Mouse (Mus musculus): ENCODE data around the gene Slc4a2. TPM values are rescaled to one million over a fixed set of nuclear protein-coding genes. Genes with fewer than 3 reads are reported as not detected.
A peak's percentile ranks its signal among the peaks of the same experiment; 100 is the strongest.

Gene Slc4a2
- polyA plus RNA-seq (2015; fragmentation: Nextera tagmentation; extraction: Ambion mirVana), result 28.9 and 35.0 TPM in 2 replicates

- 1% methylated on average over 46 of the region's 46 CpGs for WGBS
- Histone ChIP-seq H3K4me2 (replicated peaks; ENCODE audit: low read depth, low read length) (peak within 1 kb of the TSS; percentile 81), H3K4me1 (ENCODE audit: insufficient read depth, low read depth, low read length) (peaks cover 31% of the 10 kb centered on the region), H3K36me3 (ENCODE audit: insufficient read depth, low read length) (0 out of 2 replicates have a peak, but pooled peaks cover 7% of the 10 kb centered on the region), H3K9me3 (ENCODE audit: low read length) (no peaks in the 10 kb centered on the region), H3K4me3 (ENCODE audit: low read depth, low read length) (peak within 1 kb of the TSS; percentile 74), H3K9ac (replicated peaks; ENCODE audit: low read depth) (peak within 1 kb of the TSS; percentile 77), H3K27me3 (replicated peaks; ENCODE audit: insufficient read depth, low read length) (no peaks in the 10 kb centered on the region), H3K27ac (ENCODE audit: low read length) (peak within 1 kb of the TSS; percentile 99)
- TF ChIP-seq EP300 (IDR thresholded peaks at IDR 0.05) (peak; percentile 83), CTCF (IDR thresholded peaks at IDR 0.05) (no peak; the same call in 1 of the 2 replicates)
- DNase-seq (ENCODE audit: low spot score), result peak; percentile 100
- ATAC-seq, result peak; percentile 94
Measured at GRCm38 (mm10) chr5:24423129-24424003, at the start of gene Slc4a2, which contains the start of gene Cdk5. Gene Slc4a2 (plus strand): TSS chr5:24423837. Gene Cdk5 (minus strand): TSS chr5:24423530.

GRCm38 (mm10) chr5:24374216-24374615 lies 49.4 kb upstream of the Slc4a2 start:
- ATAC-seq (no peak), DNase-seq (ENCODE audit: low spot score) (peak; percentile 39)
- Histone ChIP-seq H3K9ac (replicated peaks; ENCODE audit: low read depth) (no peak overlapping the region), H3K27ac (ENCODE audit: low read length) (no peak overlapping the region), H3K4me2 (replicated peaks; ENCODE audit: low read depth, low read length) (no peak overlapping the region), H3K4me1 (ENCODE audit: insufficient read depth, low read depth, low read length) (no peaks in the 10 kb centered on the region), H3K27me3 (replicated peaks; ENCODE audit: insufficient read depth, low read length) (no peaks in the 10 kb centered on the region), H3K36me3 (ENCODE audit: insufficient read depth, low read length) (no peaks in the 10 kb centered on the region), H3K9me3 (ENCODE audit: low read length) (no peaks in the 10 kb centered on the region), H3K4me3 (ENCODE audit: low read depth, low read length) (no peak overlapping the region)
- 33% methylated on average over 6 of the region's 6 CpGs for WGBS
- TF ChIP-seq EP300 (IDR thresholded peaks at IDR 0.05), result no peak
- no peak for TF ChIP-seq CTCF (IDR thresholded peaks at IDR 0.05)

GRCm38 (mm10) chr5:24374666-24375328 lies 48.8 kb upstream of the Slc4a2 start:
- no peak overlapping the region for H3K27ac ChIP-seq (ENCODE audit: low read length)

GRCm38 (mm10) chr5:24378700-24379099 lies 44.9 kb upstream of the Slc4a2 start:
- WGBS, result 68% methylated on average over 2 of the region's 2 CpGs
- H3K9me3 ChIP-seq (ENCODE audit: low read length), result no peaks in the 10 kb centered on the region
- H3K4me3 ChIP-seq (ENCODE audit: low read depth, low read length), result no peak overlapping the region
- no peak overlapping the region for H3K27ac ChIP-seq (ENCODE audit: low read length)
- no peak overlapping the region for H3K9ac ChIP-seq (replicated peaks; ENCODE audit: low read depth)
- no peaks in the 10 kb centered on the region for H3K36me3 ChIP-seq (ENCODE audit: insufficient read depth, low read length)
- DNase-seq (ENCODE audit: low spot score) (no peak), ATAC-seq (no peak)
- TF ChIP-seq EP300 (IDR thresholded peaks at IDR 0.05) (no peak), CTCF (IDR thresholded peaks at IDR 0.05) (no peak)
- H3K27me3 ChIP-seq (replicated peaks; ENCODE audit: insufficient read depth, low read length), result no peaks in the 10 kb centered on the region
- H3K4me1 ChIP-seq (ENCODE audit: insufficient read depth, low read depth, low read length), result peaks cover 9% of the 10 kb centered on the region
- H3K4me2 ChIP-seq (replicated peaks; ENCODE audit: low read depth, low read length), result no peak overlapping the region

More at GRCm38 (mm10) chr5:24374666-24375328, 48.8 kb upstream of the Slc4a2 start:
- Histone ChIP-seq H3K4me1 (ENCODE audit: insufficient read depth, low read depth, low read length) (no peaks in the 10 kb centered on the region), H3K4me2 (replicated peaks; ENCODE audit: low read depth, low read length) (no peak overlapping the region), H3K36me3 (ENCODE audit: insufficient read depth, low read length) (no peaks in the 10 kb centered on the region), H3K9me3 (ENCODE audit: low read length) (no peaks in the 10 kb centered on the region), H3K27me3 (replicated peaks; ENCODE audit: insufficient read depth, low read length) (no peaks in the 10 kb centered on the region), H3K9ac (replicated peaks; ENCODE audit: low read depth) (no peak overlapping the region), H3K4me3 (ENCODE audit: low read depth, low read length) (no peak overlapping the region)
- ATAC-seq (no peak), DNase-seq (ENCODE audit: low spot score) (no peak)
- TF ChIP-seq EP300 (IDR thresholded peaks at IDR 0.05) (no peak), CTCF (IDR thresholded peaks at IDR 0.05) (no peak)
- WGBS, result 68% methylated on average over 7 of the region's 7 CpGs

- H3K4me2 ChIP-seq (replicated peaks; ENCODE audit: low read depth, low read length), result no peak overlapping the region
- no peak overlapping the region for H3K9ac ChIP-seq (replicated peaks; ENCODE audit: low read depth)
- ATAC-seq, result no peak
- H3K4me1 ChIP-seq (ENCODE audit: insufficient read depth, low read depth, low read length), result peaks cover 14% of the 10 kb centered on the region
- no peaks in the 10 kb centered on the region for H3K27me3 ChIP-seq (replicated peaks; ENCODE audit: insufficient read depth, low read length)
- DNase-seq (ENCODE audit: low spot score), result no peak
- TF ChIP-seq CTCF (IDR thresholded peaks at IDR 0.05) (no peak), EP300 (IDR thresholded peaks at IDR 0.05) (no peak)
- H3K4me3 ChIP-seq (ENCODE audit: low read depth, low read length), result no peak overlapping the region
- H3K9me3 ChIP-seq (ENCODE audit: low read length), result no peaks in the 10 kb centered on the region
- H3K36me3 ChIP-seq (ENCODE audit: insufficient read depth, low read length), result no peaks in the 10 kb centered on the region
- H3K27ac ChIP-seq (ENCODE audit: low read length), result no peak overlapping the region
- WGBS, result 56% methylated on average over 4 of the region's 4 CpGs
Measured at GRCm38 (mm10) chr5:24379501-24379900, 44.1 kb upstream of the Slc4a2 start.

- Histone ChIP-seq H3K9ac (replicated peaks; ENCODE audit: low read depth) (no peak overlapping the region), H3K27me3 (replicated peaks; ENCODE audit: insufficient read depth, low read length) (no peaks in the 10 kb centered on the region)
Measured at GRCm38 (mm10) chr5:24380499-24380898, 43.1 kb upstream of the Slc4a2 start.

More at GRCm38 (mm10) chr5:24380499-24380898, 43.1 kb upstream of the Slc4a2 start:
- no peak for DNase-seq (ENCODE audit: low spot score)
- Histone ChIP-seq H3K4me1 (ENCODE audit: insufficient read depth, low read depth, low read length) (peaks cover 14% of the 10 kb centered on the region), H3K4me2 (replicated peaks; ENCODE audit: low read depth, low read length) (no peak overlapping the region), H3K27ac (ENCODE audit: low read length) (no peak overlapping the region), H3K4me3 (ENCODE audit: low read depth, low read length) (no peak overlapping the region), H3K9me3 (ENCODE audit: low read length) (no peaks in the 10 kb centered on the region), H3K36me3 (ENCODE audit: insufficient read depth, low read length) (no peaks in the 10 kb centered on the region)
- WGBS, result 86% methylated on average over 4 of the region's 4 CpGs
- no peak for ATAC-seq
- TF ChIP-seq EP300 (IDR thresholded peaks at IDR 0.05) (no peak), CTCF (IDR thresholded peaks at IDR 0.05) (no peak)
